Mouse (Mus musculus) embryonic fibroblast, embryonic 13.5 days (primary cell): ENCODE measurements at regions not wholly inside any gene's neighbourhood (a gene's known extent, or its start where the extent isn't known, plus 50 kb on each side); places are given as distances from the start of the nearest gene placed in this dataset.

Source experiments
- CTCF ChIP-seq: IDR thresholded peaks from 2 replicates; pipeline ENCODE4 v1.5.1; 2011; ENCODE audit warnings: mild to moderate bottlenecking, control low read depth, low read length, moderate library complexity, borderline replicate concordance; ENCODE audit not compliant: insufficient read depth
- POLR2A ChIP-seq: IDR thresholded peaks from 2 replicates; pipeline ENCODE4 v1.6.1; 2011; ENCODE audit warnings: low read depth, mild to moderate bottlenecking, control low read depth, low read length, moderate library complexity

GRCm38 (mm10) chr8:11970515-11970914 lies 130.2 kb downstream of the Tex29 start:
- no peak for TF ChIP-seq CTCF
- TF ChIP-seq POLR2A: no peak
